Mouse (Mus musculus): ENCODE data around the gene Macrod2.

The Macrod2 gene

DNA sequence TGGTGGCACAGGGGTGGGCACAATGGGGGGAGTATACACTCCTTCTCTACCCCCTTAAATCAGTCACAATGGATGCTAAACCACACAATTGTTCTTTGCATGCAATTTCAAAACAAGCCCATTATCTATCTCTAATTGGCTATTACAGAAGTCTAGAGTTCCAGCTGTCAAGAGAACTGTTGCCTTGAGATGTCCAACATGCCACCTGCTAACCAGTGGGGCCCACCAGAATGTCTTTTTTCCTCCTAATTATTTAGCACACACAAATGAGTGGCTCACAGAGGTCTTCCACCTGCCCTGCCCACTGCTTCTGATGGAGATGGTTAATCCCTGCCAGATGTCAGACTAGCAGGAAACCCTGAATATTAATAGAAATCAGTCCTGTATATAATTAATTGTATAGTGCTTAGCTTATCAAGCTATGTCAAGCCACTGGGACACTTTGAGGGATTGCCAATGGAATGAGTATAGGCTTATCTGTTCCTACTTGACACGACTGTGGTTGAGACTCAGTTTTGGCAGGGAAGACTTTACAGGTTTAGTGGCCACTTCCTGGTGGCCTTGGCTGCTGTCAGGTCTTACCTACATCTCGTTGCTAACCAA is 1054.1 kb downstream of the Macrod2 start:
- DNase-seq (ENCODE audit: low read depth, low spot score): no peak

DNA sequence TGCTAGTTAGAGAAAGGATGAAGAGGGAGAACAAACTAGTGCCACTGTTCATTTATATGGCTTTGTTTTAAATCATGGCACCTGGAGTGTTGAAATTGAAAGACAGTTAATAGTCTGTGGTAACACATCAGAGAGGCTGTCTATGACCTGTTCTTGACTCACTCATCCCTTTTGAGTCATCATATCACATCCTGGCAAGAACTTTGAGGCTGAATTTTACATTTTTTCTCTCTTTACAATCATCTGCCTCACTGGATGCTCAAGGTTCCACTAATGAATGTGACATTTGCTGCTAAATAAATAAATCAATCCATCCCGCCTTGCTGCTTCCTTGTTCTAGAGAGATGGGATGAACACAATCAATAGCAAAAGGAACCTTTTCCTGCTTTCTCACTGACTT is 1068.8 kb downstream of the Macrod2 start:
- no peak for DNase-seq (ENCODE audit: low read depth, low spot score)

DNA sequence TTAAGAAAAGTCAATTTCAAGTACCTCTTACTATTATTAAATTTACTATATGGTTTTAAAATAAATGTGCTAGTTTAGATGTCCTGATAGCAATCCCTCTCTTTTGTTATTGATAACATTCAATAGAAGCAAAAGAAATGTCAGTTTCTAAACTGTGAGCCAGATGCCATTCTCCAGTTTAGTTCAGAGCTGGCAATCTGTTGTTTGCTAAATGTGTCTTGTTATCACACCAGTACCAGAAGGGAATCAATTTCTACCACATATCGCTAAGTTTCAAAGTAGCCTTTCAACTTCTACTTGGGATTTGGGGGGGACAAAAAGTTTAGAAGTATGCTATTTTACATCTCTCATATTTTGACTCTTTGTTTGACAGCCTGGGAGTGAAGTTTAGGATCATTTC is 1077.7 kb downstream of the Macrod2 start:
- DNase-seq (ENCODE audit: low read depth, low spot score): no peak

DNA sequence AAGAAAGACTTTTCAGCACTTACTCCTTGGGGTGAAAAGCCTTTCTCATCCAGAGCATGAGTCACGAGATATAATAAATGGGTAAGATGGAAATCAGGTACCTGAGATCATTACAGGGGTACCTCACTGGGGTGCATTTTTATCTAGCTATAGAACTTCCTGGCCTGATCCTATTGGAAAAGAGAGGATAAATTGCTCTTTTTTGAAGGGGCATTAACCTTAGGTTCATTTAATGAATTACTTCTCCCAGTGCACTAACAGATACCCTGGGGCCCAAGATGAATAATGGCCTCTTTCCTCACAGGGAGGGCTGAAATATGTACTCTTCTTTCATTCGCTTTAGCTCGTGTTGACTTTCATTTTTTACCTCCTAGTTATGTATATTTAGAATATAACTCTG is 1082.5 kb downstream of the Macrod2 start:
- DNase-seq (ENCODE audit: low read depth, low spot score): no peak

DNA sequence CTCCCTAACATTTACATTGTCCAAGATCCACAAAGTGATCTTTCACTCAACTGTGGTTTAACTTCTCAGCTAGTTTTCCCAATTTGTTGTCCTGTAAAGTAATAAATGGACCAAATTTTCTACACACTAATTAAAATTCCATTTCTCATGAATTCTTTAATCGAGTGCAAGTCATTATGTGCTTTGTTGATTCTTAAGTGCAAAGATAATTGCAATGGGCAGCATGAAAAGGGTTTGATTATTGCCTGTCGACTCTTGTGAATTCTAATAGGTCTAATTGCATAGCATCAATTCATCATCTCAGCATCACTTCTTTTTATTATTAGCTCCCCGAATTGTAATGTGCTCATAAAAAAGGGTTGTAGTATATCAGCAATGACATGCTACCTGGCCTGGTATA is 1095.4 kb downstream of the Macrod2 start:
- no peak for DNase-seq (ENCODE audit: low read depth, low spot score)

DNA sequence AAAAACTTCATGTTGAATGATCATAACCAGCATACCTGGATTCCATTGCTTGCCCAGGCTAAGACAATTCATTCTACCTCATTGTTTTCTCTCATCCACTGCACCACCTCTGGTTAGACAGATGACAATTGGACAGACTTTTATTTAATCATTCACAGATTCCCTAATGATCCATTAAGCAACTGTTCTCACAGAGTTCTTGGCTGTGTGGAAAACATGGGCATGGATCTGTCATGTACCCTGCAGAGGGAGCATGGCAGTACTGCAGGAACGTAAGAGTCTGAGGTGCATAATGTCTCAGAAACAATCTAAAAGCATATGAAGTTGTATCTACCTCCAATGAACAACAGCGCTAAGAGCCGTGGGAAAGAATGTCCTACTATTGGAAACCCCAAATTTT is 1110.3 kb downstream of the Macrod2 start:
- no peak for DNase-seq (ENCODE audit: low read depth, low spot score)

DNA sequence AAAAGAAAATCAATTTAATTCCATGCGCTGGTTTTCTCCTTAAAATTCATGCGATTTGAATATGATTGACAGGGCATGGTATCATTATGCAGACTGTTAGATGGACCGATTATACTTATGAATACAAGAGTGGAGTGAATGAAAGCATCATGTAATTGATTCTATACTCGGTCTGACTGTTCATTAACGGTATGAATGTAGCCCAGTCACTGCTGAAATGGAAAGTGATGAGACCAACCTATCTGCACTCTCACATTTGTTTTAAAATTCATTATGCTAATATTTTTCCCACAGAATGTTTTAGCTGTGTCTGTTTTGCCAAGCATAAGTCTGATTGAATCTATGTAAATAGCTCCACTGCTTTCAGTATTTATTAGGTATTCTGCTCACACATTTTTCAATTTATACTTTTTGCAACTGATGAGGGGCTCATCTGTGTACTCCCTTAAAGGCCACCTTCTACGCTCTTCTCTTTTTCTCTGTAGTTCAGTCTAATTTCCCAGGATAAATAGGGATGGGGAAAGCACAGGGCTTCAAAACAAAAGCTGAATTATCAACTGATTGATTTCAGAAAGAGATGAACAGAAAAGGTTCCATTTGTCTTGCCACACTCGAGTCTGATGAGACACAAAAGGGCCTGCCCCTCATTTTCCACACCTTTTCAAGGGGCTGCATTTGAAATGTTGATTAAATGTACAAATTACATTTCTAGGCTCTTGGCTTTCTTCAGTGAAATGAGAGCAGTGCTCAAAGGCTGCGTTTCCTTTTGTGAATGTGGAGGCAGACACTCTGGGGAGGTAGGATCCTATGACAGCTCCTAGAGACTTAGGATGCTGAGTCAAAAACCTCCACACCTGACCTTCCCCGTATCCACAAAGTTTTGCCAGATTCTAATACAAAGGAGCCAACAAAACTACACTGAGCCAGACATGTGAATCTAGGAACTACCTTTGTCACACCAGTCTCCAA is 1113.1 kb downstream of the Macrod2 start:
- DNase-seq (ENCODE audit: low read depth, low spot score): no peak

DNA sequence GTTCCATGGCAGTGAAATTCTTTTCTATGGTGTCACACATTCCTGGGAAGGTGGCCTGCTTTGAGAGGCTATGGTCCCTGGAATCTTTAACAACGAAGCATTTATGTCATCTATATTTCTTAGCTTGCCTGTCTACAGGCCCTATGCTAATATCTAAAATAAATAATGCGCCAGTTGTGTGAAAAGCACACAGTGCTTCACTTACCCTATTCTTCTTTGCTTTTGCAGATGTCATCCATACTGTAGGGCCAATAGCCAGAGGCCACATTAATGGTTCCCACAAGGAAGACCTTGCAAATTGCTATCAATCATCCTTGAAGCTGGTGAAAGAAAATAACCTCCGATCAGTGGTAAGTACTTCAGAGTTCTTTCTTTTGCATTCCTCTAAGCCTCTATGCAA is 1119.9 kb downstream of the Macrod2 start:
- no peak for DNase-seq (ENCODE audit: low read depth, low spot score)

DNA sequence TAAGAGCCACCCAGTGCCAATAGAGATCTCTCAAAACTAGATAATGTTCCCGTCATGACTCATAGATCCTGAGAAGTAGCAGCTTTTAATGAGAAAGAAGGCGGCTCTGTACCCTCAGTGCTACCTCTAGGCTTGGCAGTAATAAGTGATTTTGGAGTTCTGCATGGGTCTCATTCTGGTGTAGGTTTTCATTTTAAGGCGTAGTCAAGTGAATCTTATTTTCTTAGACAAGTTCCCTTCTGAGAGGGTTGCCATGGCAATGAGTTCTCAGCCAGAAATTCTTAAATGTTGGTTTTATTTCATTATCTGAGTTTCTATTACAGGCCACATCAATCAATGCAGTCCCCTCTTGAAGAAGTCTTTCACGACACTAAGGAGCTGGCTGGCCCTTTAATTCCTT is 1127.0 kb downstream of the Macrod2 start:
- no peak for DNase-seq (ENCODE audit: low read depth, low spot score)

DNA sequence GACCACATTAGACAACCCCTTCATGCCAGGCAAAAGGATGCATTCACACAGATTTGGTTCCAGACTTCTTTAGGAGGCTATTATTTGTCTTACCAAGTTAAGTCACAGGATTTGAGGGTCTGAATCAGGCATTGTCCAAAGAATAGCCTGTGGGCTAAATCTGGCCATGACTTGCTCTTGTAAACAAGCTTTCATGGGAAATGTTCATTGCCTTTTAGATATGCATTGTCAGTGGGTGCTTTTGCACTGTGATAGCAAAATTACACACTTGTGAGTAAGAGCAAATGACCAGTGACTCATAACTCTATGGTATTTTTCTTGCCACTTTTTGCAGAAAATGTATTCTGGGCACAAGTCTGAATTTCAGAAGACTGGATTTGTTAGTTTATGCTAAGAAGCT is 1150.8 kb downstream of the Macrod2 start:
- no peak for DNase-seq (ENCODE audit: low read depth, low spot score)

DNA sequence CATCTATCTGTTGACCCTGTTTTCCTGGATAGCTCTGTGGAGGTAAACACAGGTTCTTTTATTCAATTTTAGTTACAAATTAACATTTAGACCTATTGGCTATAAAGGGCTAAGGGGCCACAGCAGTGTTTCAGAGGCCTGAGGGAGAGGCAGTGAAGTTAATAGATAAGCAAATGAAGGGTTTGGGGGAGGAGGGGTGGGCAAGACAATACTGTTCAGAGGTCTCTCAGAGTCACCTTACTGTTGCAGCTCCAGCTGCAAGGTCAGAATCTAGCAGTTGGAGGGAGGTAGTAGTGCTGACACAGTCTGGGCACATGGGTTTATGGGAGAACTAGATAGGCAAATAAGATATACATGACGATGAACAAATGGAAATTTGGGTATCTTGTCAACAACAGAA is 1156.6 kb downstream of the Macrod2 start:
- no peak for DNase-seq (ENCODE audit: low read depth, low spot score)

DNA sequence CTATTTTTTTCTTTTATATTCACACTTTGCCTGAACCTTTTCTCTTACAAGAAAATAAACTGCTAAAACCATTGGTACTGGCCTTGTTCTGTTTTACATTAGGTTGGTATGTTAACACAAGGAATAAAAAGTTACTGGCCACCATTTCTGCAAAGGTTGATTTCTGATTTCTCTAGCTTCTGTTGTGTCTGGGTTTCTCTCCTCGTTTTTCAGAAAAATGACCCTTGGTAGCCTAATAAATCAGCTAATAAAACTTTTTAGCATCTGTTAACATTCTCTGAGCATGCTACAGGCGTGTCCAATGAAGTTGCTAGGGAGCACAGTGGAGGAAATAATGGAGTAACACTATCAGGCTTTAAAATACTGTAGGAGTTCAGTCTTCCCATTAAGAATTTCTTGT is 1161.6 kb downstream of the Macrod2 start:
- no peak for DNase-seq (ENCODE audit: low read depth, low spot score)

DNA sequence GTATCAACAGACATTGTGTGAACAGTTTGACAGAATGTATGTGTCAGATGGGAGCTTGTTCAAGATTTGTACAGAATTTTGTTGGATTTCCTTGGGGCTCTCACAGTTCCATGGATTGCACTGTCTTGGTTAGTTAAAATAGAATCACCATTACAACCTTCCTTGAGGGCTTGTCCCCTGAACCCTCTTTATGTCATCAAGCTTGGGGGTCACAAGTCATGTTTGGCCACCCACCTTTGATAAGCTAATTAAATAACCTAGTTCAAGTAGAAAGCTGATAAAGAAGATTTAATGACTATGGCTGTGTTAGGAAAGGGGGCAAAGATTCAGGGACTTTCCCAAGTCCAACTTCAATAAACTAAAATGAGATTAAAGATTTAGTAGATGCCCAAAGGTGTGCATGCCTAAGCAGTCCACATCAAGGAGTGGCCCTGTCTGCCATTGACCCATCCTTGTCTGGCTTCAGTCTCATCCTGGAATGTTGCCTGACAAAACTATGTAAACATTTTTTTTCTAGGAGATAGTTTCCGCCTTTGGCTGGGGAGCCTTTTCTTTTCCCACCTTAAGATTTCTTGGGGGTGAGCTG is 1163.2 kb downstream of the Macrod2 start:
- DNase-seq (ENCODE audit: low read depth, low spot score): no peak

DNA sequence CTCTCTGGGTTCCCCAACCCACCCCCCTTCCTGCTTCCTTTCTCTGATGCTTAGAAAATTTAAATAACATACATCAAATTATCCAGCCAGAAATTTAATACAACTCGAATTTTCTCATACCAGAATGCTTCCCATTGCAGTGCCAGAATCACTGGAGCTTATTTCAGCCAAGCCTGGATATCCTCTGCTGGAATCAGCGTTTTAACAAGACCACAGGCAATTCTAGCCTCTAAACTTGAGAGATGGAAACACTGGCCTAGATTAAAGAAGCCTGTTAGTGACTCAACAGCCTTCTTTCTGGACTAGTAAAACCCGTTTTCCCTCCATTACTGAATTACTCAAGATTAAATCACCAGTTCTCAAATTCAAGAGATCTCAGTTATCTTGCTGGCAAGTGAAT is 1170.9 kb downstream of the Macrod2 start:
- DNase-seq (ENCODE audit: low read depth, low spot score): no peak

DNA sequence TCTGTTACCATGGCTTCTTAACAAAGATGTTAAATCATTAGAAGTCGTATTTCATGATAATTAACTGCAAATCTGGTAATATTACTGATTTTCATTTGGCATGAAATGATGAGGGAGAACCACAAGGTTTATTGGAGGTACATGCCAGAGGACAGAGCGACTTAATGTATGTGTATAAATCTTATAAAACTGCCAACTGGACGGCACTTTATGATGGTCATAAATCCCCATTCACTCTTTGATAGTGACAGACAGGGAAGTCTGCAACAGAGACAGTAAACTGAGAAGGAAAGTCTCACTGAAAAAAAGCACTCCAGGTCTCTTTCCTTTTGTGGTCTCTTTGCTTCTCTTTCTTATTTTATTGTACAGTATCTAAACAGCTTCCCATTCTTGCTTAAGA is 1176.3 kb downstream of the Macrod2 start:
- no peak for DNase-seq (ENCODE audit: low read depth, low spot score)

DNA sequence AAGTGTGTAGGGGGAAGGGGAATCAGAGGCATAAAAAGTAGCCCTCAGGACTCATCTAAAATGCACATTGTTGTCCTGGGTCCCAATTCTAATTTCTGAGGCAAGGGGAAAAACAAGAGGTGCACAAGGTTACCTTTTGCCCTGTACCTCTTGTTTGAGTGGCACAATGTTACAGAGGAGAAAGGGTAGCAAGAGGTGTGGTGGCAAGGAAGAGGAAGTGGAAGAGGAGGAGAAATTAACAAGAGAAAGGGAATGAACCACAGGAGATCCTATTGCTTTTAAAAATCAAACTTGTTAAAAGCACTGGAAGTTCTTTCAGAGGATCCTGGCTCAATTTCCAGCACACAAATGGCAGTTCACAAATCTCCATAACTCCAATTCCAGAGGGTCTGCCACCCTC is 1183.1 kb downstream of the Macrod2 start:
- no peak for DNase-seq (ENCODE audit: low read depth, low spot score)

DNA sequence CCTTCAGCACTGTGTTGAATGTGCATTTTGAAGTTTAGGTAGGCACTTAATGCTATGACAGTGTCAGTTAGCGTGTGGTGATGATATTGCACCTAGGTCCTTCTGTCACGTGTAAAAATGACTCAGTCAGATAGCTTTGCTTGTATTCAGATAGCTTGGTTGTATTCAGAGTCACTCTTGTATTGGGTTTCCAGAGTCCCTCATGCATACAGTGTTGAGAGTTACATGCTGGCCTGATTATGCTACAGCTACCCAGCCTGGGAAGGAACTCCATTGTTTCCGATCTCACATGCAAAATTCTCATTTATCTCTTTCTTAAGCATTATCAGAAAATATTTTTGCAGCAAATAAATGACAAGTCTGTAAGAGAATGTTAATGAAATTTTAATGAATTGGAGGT is 1187.3 kb downstream of the Macrod2 start:
- DNase-seq (ENCODE audit: low read depth, low spot score): no peak

DNA sequence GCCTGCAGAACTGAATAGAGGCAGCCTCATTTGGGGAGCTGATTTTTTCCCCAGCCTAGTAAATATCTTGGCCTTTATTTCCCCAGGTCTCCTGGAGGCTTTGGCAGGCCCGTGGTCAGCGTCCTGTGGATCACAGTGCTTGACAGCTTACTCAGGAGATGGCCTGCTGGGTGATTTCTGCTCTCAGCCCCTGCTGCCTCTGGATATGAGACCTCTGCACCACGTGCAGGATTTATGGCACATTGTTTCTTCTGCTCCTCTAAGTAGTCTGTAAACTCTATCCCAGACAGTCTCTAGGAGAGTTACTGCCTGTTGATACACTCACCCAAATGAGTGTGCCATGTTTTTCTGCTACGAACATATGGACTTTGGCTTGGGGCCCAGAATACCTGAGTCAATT is 1187.8 kb downstream of the Macrod2 start:
- DNase-seq (ENCODE audit: low read depth, low spot score): no peak

DNA sequence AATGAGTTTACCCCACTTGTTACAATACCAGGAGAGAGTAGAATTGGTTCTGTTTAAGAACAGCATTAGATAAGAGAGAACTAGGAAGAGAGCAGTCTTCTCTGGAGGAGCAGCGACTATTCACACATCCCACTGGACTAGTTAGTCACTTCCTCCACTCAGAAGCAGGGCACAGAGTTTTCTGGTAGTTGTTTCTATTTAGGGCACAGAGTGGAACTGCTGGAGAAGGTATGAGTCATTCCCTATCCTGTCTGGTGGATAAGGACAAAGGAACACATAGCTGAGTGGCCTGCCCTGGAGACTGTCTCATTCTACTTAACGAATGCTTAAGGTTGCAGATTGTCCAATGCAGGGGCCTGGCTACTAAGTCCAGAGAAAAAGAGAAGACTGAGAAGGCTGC is 1192.2 kb downstream of the Macrod2 start:
- no peak for DNase-seq (ENCODE audit: low read depth, low spot score)

DNA sequence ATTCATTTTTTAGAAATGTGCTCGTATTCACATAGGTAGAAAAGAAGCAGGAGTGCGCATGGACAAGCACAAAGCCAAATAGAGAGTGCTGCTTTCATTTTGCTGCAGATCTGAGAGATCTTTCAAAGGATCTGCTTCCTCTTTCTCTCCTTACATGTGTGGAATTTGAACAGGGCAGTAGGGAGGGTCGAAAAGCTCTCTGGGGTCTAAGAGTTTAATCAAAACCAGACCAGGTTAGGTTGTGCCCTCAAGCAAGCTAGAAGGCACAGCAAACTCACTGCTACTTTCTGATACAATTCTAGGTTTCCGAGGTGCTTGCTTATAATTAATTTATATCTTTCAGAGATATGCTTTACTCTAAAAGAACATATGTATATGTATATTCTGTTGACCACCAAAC is 1196.2 kb downstream of the Macrod2 start:
- DNase-seq (ENCODE audit: low read depth, low spot score): no peak

DNA sequence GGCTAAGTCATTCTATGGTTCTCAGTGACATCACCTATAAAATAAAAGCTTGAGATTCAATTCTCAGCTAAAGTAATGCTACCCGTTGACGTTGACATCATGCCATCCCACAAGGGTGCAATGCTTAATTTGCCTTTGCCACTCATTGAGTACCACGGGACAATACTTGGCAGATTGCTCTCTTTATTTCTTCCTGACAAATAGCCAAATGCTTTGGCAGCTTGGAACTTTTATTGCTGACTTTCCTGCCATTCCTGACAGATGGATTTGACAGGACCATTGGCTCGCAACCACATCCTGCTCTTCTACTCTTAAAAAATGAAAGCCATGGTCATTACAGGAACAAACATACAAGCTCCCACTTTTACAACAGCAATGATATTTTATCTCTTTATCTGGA is 1199.7 kb downstream of the Macrod2 start:
- DNase-seq (ENCODE audit: low read depth, low spot score): no peak

DNA sequence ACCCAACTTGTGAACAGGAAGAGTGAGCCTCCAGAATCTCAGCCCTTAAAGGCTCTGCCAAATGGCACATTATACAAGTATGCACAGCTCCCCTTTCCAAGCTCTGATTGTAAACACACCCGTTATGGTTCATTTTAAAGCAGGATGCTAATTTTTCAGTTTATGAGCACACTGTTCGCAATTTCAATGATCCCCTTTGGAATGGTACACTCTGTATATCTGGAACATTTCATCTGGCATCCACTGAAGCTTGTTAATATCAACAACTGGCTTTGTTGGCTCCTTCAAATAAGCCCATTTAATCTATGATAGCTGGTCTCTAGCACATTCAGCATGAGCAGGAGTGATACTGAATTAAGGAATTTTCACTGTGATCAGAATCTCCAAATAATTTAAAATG is 1222.6 kb downstream of the Macrod2 start:
- no peak for DNase-seq (ENCODE audit: low read depth, low spot score)

DNA sequence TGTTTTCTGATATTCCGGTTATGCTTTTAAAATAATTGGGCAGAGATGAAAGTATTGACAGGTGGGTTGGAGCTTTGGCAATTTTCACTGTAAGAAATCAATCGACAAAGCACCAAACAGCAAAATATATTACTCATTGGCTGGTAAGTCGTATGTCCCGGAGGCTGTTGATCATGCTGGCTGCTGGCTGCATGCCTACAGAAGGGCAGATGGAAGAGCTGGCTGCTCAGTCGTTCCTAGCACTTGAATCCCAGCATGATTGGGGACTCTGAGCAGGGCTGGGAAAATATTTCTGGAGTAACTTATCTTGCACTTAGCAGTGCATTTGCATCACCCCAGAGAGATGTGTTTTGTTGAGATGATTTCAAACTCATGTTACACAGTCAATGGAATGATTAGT is 1223.1 kb downstream of the Macrod2 start:
- no peak for DNase-seq (ENCODE audit: low read depth, low spot score)

Data from c-Kit-negative CD71-positive TER-119-positive erythroid progenitor cells, embryonic 14.5 days (primary cell).